Mouse (Mus musculus): ENCODE measurements around the gene Ptgir.

GRCm38 (mm10) chr7:16883162-16883561 is 23.1 kb upstream of the Ptgir start:
- TF ChIP-seq CTCF (IDR thresholded peaks at IDR 0.05; ENCODE audit: control insufficient read depth, insufficient read depth, insufficient read length) (no peak), MYOG (IDR thresholded peaks at IDR 0.05; ENCODE audit: control insufficient read depth, extremely low read depth, insufficient read length) (no peak), CEBPB (IDR thresholded peaks at IDR 0.05; ENCODE audit: low read depth) (no peak), USF1 (IDR thresholded peaks at IDR 0.05; ENCODE audit: low read depth) (no peak), MYOD1 (IDR thresholded peaks at IDR 0.05; ENCODE audit: control insufficient read depth, insufficient read length, low read depth) (no peak)

Measured in C2C12 (cell line).